Mouse (Mus musculus) midbrain, embryonic 15.5 days (tissue): Measurements from ENCODE around the gene Cep112. TPM values are rescaled to one million over a fixed set of nuclear protein-coding genes. Genes with fewer than 3 reads are reported as not detected.
A peak's percentile ranks its signal among the peaks of the same experiment; 100 is the strongest.

Experiments
- ATAC-seq: fragments of 200-750 bp; cut with Nextera tagmentation; replicated peaks from 2 replicates; pipeline ENCODE4 v1.8.0; 2017; ENCODE audit warnings: moderate TSS enrichment
- H3K27ac ChIP-seq: fragments of 300-500 bp; sonication (generic); 2 replicates; pipeline ENCODE4 v1.5.1; 2015; ENCODE audit warnings: mild to moderate bottlenecking, inconsistent platforms
- H3K27me3 ChIP-seq: fragments of 300-500 bp; sonication (generic); replicated peaks from 2 replicates; pipeline ENCODE4 v1.6.1; 2015; ENCODE audit warnings: inconsistent platforms
- H3K36me3 ChIP-seq: fragments of 300-500 bp; sonication (generic); replicated peaks from 2 replicates; pipeline ENCODE4 v1.6.1; 2015; ENCODE audit warnings: inconsistent platforms
- H3K4me1 ChIP-seq: fragments of 300-500 bp; sonication (generic); 2 replicates; pipeline ENCODE4 v1.6.1; 2015; ENCODE audit warnings: inconsistent platforms
- H3K4me2 ChIP-seq: fragments of 300-500 bp; sonication (generic); 2 replicates; pipeline ENCODE4 v1.6.1; 2015; ENCODE audit warnings: inconsistent platforms, mild to moderate bottlenecking, moderate library complexity
- H3K4me3 ChIP-seq: fragments of 300-500 bp; sonication (generic); 2 replicates; pipeline ENCODE4 v1.5.1; 2015; ENCODE audit warnings: mild to moderate bottlenecking, inconsistent platforms
- H3K9ac ChIP-seq: fragments of 300-500 bp; sonication (generic); 2 replicates; pipeline ENCODE4 v1.6.1; 2015; ENCODE audit warnings: mild to moderate bottlenecking, inconsistent platforms
- H3K9me3 ChIP-seq: fragments of 300-500 bp; sonication (generic); 2 replicates; pipeline ENCODE4 v1.6.1; 2016; ENCODE audit warnings: inconsistent platforms
- WGBS: fragments of 180-500 bp; shearing (Covaris S2); methylation state at CpG from one replicate; pipeline ENCODE4 v1.1.7; 2015; ENCODE audit warnings: mixed read lengths; 5-methylcytosine and 5-hydroxymethylcytosine counted together
- polyA plus RNA-seq: library from polyadenylated mRNA; unstranded; fragments of >200 nt; fragmentation: Nextera tagmentation; extraction: Ambion mirVana; gene quantifications from 2 replicates; pipeline ENCODE4 v1.2.1, GENCODE M21; 2015

Cep112 gene
- polyA plus RNA-seq, 1 experiment from 2014 or later: 29.7 TPM

GRCm38 (mm10) chr11:108558544-108558943 lies 133.6 kb downstream of the Cep112 start:
- Histone ChIP-seq H3K4me3 (no peak overlapping the region), H3K9me3 (no peaks in the 10 kb centered on the region), H3K4me1 (peaks cover 7% of the 10 kb centered on the region), H3K27ac (no peak overlapping the region), H3K36me3 (no peaks in the 10 kb centered on the region), H3K27me3 (no peaks in the 10 kb centered on the region), H3K9ac (no peak overlapping the region), H3K4me2 (no peak overlapping the region)
- WGBS: 70% methylated on average over 4 of the region's 4 CpGs
- ATAC-seq: no peak

- Histone ChIP-seq H3K27me3 (no peaks in the 10 kb centered on the region), H3K4me3 (no peak overlapping the region), H3K4me2 (no peak overlapping the region), H3K27ac (no peak overlapping the region), H3K9me3 (no peaks in the 10 kb centered on the region), H3K9ac (no peak overlapping the region), H3K36me3 (no peaks in the 10 kb centered on the region), H3K4me1 (peaks cover 7% of the 10 kb centered on the region)
- ATAC-seq: no peak
Observed at GRCm38 (mm10) chr11:108559506-108559905, 134.5 kb downstream of the Cep112 start.

DNA sequence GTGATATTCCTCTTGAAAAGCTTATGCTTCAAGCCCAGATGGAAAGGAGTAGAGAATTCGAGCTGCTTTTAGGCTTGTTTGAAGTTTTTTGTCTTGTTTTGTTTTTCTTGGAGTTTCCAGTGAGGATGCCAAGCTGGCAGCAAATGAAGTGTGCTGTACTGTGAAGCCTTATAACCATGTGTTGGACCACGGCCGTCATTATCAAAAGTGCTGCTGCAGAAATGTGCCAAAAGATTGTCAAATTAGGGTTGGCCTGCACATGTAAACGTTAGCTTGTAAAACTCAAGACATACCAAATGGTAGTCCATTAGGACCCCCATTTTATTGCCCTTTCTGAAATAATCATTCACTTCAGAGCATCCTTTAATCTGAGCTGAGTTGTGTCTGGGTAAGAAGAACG lies 137.1 kb downstream of the Cep112 start:
- ATAC-seq: no peak
- no peak overlapping the region for H3K27ac ChIP-seq
- no peaks in the 10 kb centered on the region for H3K9me3 ChIP-seq
- no peak overlapping the region for H3K4me3 ChIP-seq
- H3K4me2 ChIP-seq: no peak overlapping the region
- no peaks in the 10 kb centered on the region for H3K27me3 ChIP-seq
- no peaks in the 10 kb centered on the region for H3K36me3 ChIP-seq
- 62% methylated on average over 5 of the region's 5 CpGs for WGBS
- no peak overlapping the region for H3K9ac ChIP-seq
- H3K4me1 ChIP-seq: peaks cover 7% of the 10 kb centered on the region

DNA sequence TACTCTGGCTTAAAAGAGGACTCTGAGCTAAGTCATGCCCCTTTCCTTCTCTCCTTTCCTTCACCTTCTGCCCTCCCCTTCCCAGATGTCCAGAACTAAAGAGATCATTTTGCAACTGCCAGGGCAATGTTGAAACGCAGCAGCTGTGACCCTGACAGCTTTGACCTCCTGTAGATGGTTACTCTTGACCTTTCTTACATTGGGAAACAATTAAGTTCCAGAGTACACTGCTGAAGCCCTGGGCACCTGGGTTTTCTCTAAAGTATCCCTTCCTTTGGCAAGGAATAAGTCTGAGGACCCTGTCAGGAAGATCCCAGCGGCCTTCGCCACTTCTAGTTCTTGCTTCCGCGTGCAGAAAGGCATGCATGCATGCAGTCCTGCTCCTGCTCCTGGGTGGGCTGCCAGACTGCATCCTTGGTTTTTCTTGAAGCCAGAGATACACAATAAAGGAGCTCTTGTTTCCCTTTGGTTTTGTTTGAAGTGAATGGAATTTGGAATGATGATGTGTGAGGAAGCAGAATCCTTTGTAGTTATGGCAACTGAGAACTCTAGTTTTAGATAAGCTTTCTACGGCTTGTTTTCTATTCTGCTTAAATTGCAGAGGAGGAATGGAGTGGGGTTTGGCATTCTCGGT lies 161.7 kb downstream of the Cep112 start:
- H3K9me3 ChIP-seq: no peaks in the 10 kb centered on the region
- H3K27me3 ChIP-seq: no peaks in the 10 kb centered on the region
- 30% methylated on average over 7 of the region's 7 CpGs for WGBS

GRCm38 (mm10) chr11:108593207-108593958 lies 168.4 kb downstream of the Cep112 start:
- Histone ChIP-seq H3K4me1 (no peaks in the 10 kb centered on the region), H3K27ac (no peak overlapping the region), H3K36me3 (no peaks in the 10 kb centered on the region), H3K9ac (no peak overlapping the region), H3K27me3 (no peaks in the 10 kb centered on the region), H3K9me3 (no peaks in the 10 kb centered on the region), H3K4me2 (no peak overlapping the region), H3K4me3 (no peak overlapping the region)
- WGBS: 71% methylated on average over 5 of the region's 5 CpGs
- no peak for ATAC-seq

More for the DNA sequence above, 161.7 kb downstream of the Cep112 start:
- ATAC-seq: no peak
- no peak overlapping the region for H3K9ac ChIP-seq
- H3K36me3 ChIP-seq: no peaks in the 10 kb centered on the region
- H3K27ac ChIP-seq: no peak overlapping the region
- no peak overlapping the region for H3K4me2 ChIP-seq
- H3K4me3 ChIP-seq: no peak overlapping the region
- peaks cover 5% of the 10 kb centered on the region for H3K4me1 ChIP-seq

DNA sequence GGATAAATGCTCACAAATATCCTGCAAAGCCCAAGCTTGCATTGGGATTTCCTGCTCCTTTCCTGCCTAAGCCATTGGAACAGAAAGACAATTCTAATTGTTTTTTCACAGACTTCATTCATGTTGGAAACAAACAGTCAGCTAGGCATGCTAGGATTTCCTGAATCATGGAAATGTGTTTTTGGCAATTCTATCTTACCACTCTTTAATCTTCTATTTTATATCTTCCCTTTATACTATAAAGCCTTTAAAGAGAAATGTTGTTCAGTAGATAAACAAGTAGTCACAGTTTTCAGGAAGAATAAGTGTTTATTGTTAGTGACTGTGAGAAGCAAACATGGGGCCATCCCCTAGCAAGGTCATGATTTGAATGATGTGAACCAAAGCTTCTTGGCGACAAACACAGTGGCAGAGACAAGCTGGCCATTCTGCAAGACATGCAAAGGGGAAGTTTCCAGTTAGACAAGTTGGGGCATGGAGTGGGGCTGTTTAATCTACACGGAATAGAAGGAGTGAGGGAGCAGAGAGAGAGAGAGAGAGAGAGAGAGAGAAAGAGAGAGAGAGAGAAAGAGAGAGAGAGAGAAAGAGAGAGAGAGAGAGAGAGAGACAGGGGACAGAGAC lies 169.1 kb downstream of the Cep112 start:
- Histone ChIP-seq H3K36me3 (no peaks in the 10 kb centered on the region), H3K9ac (no peak overlapping the region), H3K4me1 (no peaks in the 10 kb centered on the region), H3K9me3 (no peaks in the 10 kb centered on the region), H3K27ac (no peak overlapping the region), H3K4me3 (no peak overlapping the region), H3K4me2 (no peak overlapping the region), H3K27me3 (no peaks in the 10 kb centered on the region)
- ATAC-seq: no peak
- WGBS: 69% methylated on average over 2 of the region's 2 CpGs

GRCm38 (mm10) chr11:108605301-108605700 lies 180.3 kb downstream of the Cep112 start:
- Histone ChIP-seq H3K27me3 (no peaks in the 10 kb centered on the region), H3K27ac (peak overlapping the region; percentile 85), H3K9me3 (no peaks in the 10 kb centered on the region), H3K4me2 (peak overlapping the region; percentile 37), H3K4me1 (peaks cover 6% of the 10 kb centered on the region; the same call in 1 of the 2 replicates), H3K36me3 (no peaks in the 10 kb centered on the region), H3K4me3 (peak overlapping the region; percentile 33), H3K9ac (peak overlapping the region; percentile 6; the same call in 1 of the 2 replicates)
- ATAC-seq: peak; percentile 86
- 13% methylated on average over 3 of the region's 3 CpGs for WGBS

GRCm38 (mm10) chr11:108606036-108606435 lies 181.0 kb downstream of the Cep112 start:
- 58% methylated on average over 11 of the region's 11 CpGs for WGBS
- H3K4me3 ChIP-seq: peak overlapping the region; percentile 33

GRCm38 (mm10) chr11:108606836-108607235 lies 181.8 kb downstream of the Cep112 start:
- Histone ChIP-seq H3K9ac (peak overlapping the region; percentile 21), H3K27me3 (no peaks in the 10 kb centered on the region), H3K27ac (peak overlapping the region; percentile 85), H3K36me3 (no peaks in the 10 kb centered on the region), H3K4me3 (peak overlapping the region; percentile 33), H3K4me2 (peak overlapping the region; percentile 37), H3K9me3 (no peaks in the 10 kb centered on the region), H3K4me1 (peaks cover 9% of the 10 kb centered on the region)
- no peak for ATAC-seq

More at GRCm38 (mm10) chr11:108606036-108606435, 181.0 kb downstream of the Cep112 start:
- peaks cover 7% of the 10 kb centered on the region for H3K4me1 ChIP-seq
- H3K36me3 ChIP-seq: no peaks in the 10 kb centered on the region
- H3K9me3 ChIP-seq: no peaks in the 10 kb centered on the region
- peak; percentile 88 for ATAC-seq
- peak overlapping the region; percentile 21; the same call in 1 of the 2 replicates for H3K9ac ChIP-seq
- peak overlapping the region; percentile 37 for H3K4me2 ChIP-seq
- peak overlapping the region; percentile 85 for H3K27ac ChIP-seq
- H3K27me3 ChIP-seq: no peaks in the 10 kb centered on the region

- ATAC-seq: peak; percentile 72
- Histone ChIP-seq H3K9me3 (no peaks in the 10 kb centered on the region), H3K4me3 (no peak overlapping the region), H3K9ac (no peak overlapping the region), H3K36me3 (no peaks in the 10 kb centered on the region), H3K27ac (peak overlapping the region; percentile 79), H3K4me2 (peak overlapping the region; percentile 24), H3K27me3 (no peaks in the 10 kb centered on the region), H3K4me1 (peaks cover 26% of the 10 kb centered on the region; the same call in 1 of the 2 replicates)
- WGBS: 31% methylated on average over 7 of the region's 7 CpGs
Observed at GRCm38 (mm10) chr11:108620628-108621433, 195.8 kb downstream of the Cep112 start.

DNA sequence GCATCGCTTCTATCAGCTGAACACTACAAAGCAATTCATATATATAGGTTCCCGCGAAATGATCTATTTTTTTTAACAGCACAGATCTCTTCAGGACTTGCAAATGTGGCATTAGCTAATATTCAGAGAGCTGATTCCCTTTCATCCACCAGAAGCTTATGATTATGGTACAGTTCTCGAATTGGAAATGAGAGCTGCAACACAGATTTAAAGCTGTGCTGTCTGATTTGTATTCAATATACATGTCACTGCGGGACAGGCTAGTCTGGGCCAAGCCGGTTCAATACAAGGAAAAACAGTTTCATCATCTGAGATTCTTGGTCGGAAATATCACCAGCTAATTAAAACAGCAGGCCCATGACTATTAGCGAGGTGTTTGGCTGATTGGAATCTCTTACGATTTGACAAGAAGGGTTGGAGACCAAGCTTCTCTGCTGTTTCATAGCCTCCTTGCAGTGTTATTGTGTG lies 196.5 kb downstream of the Cep112 start:
- Histone ChIP-seq H3K9ac (no peak overlapping the region), H3K36me3 (no peaks in the 10 kb centered on the region), H3K27ac (peak overlapping the region; percentile 79), H3K27me3 (no peaks in the 10 kb centered on the region), H3K4me2 (peak overlapping the region; percentile 24), H3K4me3 (no peak overlapping the region), H3K9me3 (no peaks in the 10 kb centered on the region), H3K4me1 (peaks cover 26% of the 10 kb centered on the region; the same call in 1 of the 2 replicates)
- ATAC-seq: peak; percentile 91
- 26% methylated on average over 9 of the region's 9 CpGs for WGBS
